Mouse (Mus musculus): ENCODE measurements around the gene Gm7030. TPM values are rescaled to one million over a fixed set of nuclear protein-coding genes. Genes with fewer than 3 reads are reported as not detected.

Gm7030 gene
- polyA plus RNA-seq (2017; shearing (Covaris generic)) = under 1 TPM; 0.36 to 0.51 TPM

DNA sequence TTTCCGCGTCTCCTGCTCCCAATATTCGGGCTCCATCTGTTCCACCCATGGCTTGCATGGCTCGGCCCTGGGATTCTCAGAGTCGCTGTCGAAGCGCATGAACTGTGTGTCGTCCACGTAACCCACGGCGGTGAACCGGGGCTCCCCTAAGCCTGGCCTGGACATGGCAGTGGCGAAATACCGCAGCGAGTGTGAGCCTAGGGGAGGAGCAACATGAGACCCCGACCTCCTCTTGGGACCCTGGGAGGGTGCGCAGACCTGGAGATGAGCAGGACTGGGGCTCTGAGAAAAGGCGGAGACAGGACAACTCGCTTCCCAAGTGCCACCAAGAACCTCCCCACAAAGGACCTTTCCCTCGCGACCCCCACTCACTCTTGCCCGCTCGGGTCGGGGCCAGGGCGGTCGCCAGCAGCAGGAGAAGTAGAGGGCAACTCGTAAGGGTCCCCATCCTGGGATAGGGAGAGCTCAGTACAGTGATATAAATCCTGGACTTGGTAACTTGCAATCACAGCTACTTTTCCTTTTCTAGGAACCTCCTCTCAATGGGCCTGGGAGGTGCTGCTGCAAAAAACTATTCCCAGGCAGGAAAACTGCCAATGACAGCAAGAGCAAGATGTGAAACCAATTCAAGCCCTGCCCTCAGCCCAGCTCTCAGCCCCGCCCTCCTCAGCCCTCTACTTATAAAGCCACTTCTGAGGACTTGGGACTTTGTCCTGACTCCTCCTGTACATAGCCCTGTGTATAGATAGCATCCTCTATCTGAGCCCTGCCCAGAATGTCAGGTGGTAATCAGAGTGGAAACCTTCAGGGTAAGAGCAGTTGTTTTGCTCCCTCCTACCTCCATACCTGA is at the start of gene Gm7030:
TSS of gene Gm7030 (minus strand) at position 458 of the 850 bp plus-strand sequence.

DNA sequence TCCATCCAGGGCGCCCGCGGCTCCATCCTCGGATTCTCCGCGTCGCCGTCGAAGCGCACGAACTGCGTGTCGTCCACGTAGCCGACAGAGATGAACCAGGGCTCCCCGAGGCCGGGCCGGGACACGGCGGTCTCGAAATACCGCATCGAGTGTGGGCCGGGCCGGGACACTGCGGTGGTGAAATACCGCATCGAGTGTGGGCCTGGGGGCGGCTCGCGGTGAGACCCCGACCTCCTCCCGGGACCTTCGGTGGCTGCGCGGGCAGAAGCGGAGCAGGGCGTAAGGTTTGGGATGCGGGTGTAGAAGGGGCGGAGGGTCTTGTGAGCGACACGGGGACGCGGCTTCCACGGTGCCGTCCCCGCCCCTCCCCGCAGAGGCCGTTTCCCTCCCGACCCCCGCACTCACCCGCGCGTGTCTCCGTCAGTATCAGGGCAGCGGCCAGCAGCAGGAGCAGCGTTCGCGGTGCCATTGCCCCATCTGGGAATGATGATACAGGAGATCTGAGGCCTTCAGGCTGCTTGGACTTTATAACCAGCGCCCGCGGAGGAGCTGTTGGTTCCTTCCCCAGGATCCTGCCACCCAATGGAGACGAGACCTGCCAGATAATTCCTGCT is 38.9 kb upstream of the Gm7030 start, which contains the start of gene Gm8909:
TSS of gene Gm8909 (minus strand) at position 499 of the 614 bp plus-strand sequence.

GRCm38 (mm10) chr17:36121352-36122020 is 7.7 kb downstream of the Gm7030 start, which contains the start of gene Gm19684:
TSS of gene Gm19684 (plus strand) at chr17:36121678.

Other genes starting within 250 kb of the Gm7030 start
- gene Dhx16, start 249.6 kb downstream of the Gm7030 start, polyA plus RNA-seq (2017; shearing (Covaris generic)) = 10 to 100 TPM; 49.5 to 68.4 TPM
- gene 2310061I04Rik, start 232.0 kb downstream of the Gm7030 start, polyA plus RNA-seq (2017; shearing (Covaris generic)) = 10 to 100 TPM; 34.3 to 45.8 TPM
- gene Atat1, start 219.3 kb downstream of the Gm7030 start, polyA plus RNA-seq (2017; shearing (Covaris generic)) = 10 to 100 TPM; 12.9 to 18.4 TPM
- 10 to 100 TPM; 44.0 to 78.4 TPM for gene Mrps18b, start 213.0 kb downstream of the Gm7030 start, polyA plus RNA-seq (2017; shearing (Covaris generic))
- gene Ppp1r10, start 213.0 kb downstream of the Gm7030 start, polyA plus RNA-seq (2017; shearing (Covaris generic)) = 10 to 100 TPM; 30.2 to 54.9 TPM
- gene Abcf1, start 159.7 kb downstream of the Gm7030 start, polyA plus RNA-seq (2017; shearing (Covaris generic)) = 100 to 1,000 TPM; 122 to 138 TPM
- gene Gnl1, start 149.6 kb downstream of the Gm7030 start, polyA plus RNA-seq (2017; shearing (Covaris generic)) = 10 to 100 TPM; 55.6 to 56.5 TPM
- 10 to 100 TPM; 30.8 to 41.6 TPM for gene Prr3, start 149.2 kb downstream of the Gm7030 start, polyA plus RNA-seq (2017; shearing (Covaris generic))
- gene H2-T24, start 108.9 kb downstream of the Gm7030 start, polyA plus RNA-seq (2017; shearing (Covaris generic)) = 10 to 100 TPM; 30.2 to 41.9 TPM
- 100 to 1,000 TPM; 796 to 873 TPM for gene H2-T23, start 96.6 kb downstream of the Gm7030 start, polyA plus RNA-seq (2017; shearing (Covaris generic))
- 100 to 1,000 TPM; 306 to 313 TPM for gene H2-T22, start 86.7 kb downstream of the Gm7030 start, polyA plus RNA-seq (2017; shearing (Covaris generic))
- gene Gm6034, start 86.5 kb downstream of the Gm7030 start, polyA plus RNA-seq (2017; shearing (Covaris generic)) = under 1 TPM; 0.18 to 0.22 TPM
- not detected for gene Gm11127, start 71.1 kb downstream of the Gm7030 start, polyA plus RNA-seq (2017; shearing (Covaris generic))
- 1 to 10 TPM in 1 of 2 experiments, under 1 TPM in 1; 0.75 to 1.2 TPM for gene Gm19684, start 7.7 kb downstream of the Gm7030 start, polyA plus RNA-seq (2017; shearing (Covaris generic))
- 10 to 100 TPM in 1 of 2 experiments, 1 to 10 TPM in 1; 5.7 to 14.7 TPM for gene Gm8909, start 39.1 kb upstream of the Gm7030 start, polyA plus RNA-seq (2017; shearing (Covaris generic))
- gene H2-T3, start 60.9 kb upstream of the Gm7030 start, polyA plus RNA-seq (2017; shearing (Covaris generic)) = under 1 TPM; 0.54 to 0.55 TPM
- 100 to 1,000 TPM; 153 to 154 TPM for gene Rpp21, start 128.6 kb upstream of the Gm7030 start, polyA plus RNA-seq (2017; shearing (Covaris generic))
- 10 to 100 TPM; 12.9 to 20.8 TPM for gene Trim39, start 142.8 kb upstream of the Gm7030 start, polyA plus RNA-seq (2017; shearing (Covaris generic))
- gene H2-M10.2, start 157.1 kb upstream of the Gm7030 start, polyA plus RNA-seq (2017; shearing (Covaris generic)) = under 1 TPM; 0.14 to 0.16 TPM
- gene H2-M10.1, start 196.7 kb upstream of the Gm7030 start, polyA plus RNA-seq (2017; shearing (Covaris generic)) = not detected
- not detected for gene H2-M10.3, start 239.0 kb upstream of the Gm7030 start, polyA plus RNA-seq (2017; shearing (Covaris generic))

Data from activated CD4-positive, CD25-positive, alpha-beta regulatory T cell (primary cell).